Mouse (Mus musculus) yolk sac, embryonic 10.5 days (tissue): ENCODE data around the gene Taf7l.

Experiments
- DNase-seq: peaks from one replicate; pipeline ENCODE4 v3.0.0-alpha.2; 2017; ENCODE audit warnings: low spot score

Gene Taf7l

GRCm38 (mm10) chrX:134476290-134476689 is at the start of gene Taf7l:
TSS of gene Taf7l (minus strand) at chrX:134476490.
- DNase-seq: no peak

DNA sequence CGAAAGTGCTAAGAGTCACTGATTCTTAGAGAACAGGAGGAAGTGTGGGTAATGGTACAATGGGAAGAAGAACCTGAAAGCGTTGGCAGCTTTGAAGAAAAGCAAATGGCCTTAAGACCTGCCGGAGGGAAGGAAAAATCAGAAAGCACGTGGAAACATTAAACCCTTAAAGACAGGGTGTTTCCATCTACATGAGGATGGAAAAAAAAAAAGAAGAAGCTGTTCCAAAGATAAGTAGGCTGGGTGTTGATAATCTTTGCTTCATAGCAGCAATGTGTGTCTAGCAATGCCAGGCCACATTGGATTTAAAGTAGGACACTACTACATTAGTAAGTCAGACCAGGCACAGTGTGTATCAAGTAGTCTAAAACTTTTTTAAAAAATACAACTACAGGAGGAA is 49.0 kb upstream of the Taf7l start:
- no peak for DNase-seq

DNA sequence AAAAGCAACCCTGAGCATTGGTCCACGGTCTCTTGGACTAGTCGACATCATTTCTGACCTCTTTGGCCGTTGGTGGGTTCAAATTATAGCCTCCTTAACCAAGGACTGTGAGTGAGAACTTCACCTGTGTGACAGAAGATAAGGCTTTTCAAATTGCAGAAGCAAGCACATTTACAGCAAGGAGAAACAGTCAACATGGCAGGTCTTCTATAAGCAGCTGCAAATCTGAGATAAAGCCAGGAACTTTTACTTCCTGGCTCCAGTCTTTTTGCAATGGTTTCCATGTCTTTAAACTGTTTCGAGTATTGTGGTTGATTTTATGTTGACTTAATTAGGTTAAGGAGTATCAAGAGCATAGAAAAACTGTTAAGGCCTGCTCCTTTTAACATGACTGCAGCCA is 47.5 kb upstream of the Taf7l start:
- DNase-seq: no peak

- no peak for DNase-seq
Observed at GRCm38 (mm10) chrX:134509473-134509872, 33.2 kb upstream of the Taf7l start.

- no peak for DNase-seq
Observed at GRCm38 (mm10) chrX:134507977-134508376, 31.7 kb upstream of the Taf7l start.

DNA sequence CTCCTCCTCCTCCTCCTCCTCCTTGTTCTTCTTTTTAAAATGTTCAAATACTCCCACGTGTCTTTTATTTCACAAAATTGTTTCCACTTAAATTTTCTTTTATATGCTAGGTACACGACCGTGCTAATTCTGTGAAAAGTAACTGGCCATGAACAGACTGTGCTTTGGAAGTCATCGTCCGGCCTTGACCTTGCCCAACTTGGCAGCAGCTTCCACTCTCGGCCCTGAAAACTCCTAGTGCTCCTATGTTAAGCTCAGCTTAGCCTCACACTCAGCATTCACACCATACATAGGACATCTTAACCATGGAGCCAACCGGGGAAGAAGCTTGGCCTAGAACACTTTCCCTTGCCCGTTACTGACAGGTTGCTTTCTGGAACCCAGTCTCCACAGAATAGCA is 24.4 kb upstream of the Taf7l start:
- no peak for DNase-seq

GRCm38 (mm10) chrX:134481720-134482119 is 5.4 kb upstream of the Taf7l start:
- DNase-seq: peak; percentile 60

DNA sequence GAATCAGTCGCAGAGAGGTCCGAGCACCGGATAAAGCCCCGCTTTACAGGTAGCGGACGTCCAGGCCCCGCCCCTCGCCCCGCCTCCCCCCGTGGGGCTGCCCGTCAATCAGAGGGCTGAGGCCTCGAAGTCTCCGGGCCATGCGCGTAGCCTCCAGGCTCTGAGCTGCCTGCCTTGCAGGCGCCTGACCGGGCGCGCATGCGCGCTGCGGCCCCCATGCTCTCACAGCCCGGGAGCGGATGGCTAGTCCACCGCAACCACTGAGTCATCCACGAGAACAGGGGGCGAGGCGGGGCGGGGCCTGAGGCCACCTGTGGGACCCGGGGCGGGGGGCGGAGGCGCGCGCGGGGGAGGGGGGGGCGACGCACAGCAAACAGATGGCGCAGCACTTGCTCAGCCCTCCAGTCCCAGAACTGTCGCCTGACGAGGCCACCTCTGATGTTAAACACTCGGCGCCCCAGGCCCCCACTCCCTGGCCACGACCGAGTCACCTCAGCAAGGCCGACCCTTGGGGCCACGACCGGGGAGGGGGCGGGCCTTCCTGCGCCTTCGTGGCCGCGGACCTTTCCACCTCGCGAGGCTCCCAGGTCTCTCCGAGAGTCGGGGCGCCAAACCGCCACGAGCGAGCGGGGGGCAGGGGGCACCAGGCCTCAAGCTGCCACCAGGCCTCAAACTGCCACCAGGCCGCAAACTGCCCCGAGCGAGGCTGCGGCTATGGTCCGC is 1.1 kb downstream of the Taf7l start:
- DNase-seq: no peak

- no peak for DNase-seq
Observed at GRCm38 (mm10) chrX:134427307-134427706, 49.0 kb downstream of the Taf7l start.

DNA sequence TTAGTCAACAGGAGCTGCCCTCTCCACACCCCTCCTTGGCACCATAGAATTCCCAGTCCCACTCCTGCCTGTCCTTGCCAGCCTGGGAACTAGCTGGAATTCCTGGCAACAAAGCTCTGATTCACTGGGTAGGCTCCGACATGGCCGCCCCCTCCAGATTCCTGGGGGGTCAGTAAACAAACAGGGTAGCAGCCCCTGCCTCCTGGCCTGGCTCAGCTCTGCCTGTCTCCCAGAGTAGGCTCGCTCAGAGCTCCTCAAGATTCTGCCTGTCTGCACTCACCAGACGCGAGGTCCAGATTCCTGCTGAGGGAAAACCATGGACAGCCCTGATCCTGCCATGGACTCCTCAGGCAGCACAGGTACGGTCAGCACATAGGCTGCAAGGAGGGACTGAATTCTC is 49.5 kb downstream of the Taf7l start:
- DNase-seq: no peak

- DNase-seq: no peak
Observed at GRCm38 (mm10) chrX:134425798-134426197, 50.5 kb downstream of the Taf7l start.

DNA sequence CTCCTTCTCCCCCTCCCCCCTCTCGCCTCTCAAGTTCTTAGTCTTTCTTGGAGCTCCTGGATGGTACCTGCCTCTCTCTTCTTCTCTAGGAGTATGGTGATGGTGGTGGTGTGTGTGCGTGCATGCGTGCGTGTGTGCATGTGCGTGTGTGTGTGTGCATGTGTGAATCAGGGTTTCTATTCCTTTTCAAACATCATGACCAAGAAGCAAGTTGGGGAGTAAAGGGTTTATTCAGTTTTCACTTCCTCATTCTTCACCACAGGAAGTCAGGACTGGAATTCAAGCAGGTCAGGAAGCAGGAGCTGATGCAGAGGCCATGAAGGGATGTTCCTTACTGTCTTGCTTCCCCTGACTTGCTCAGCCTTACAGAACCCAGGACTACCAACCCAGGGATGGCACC is 52.0 kb downstream of the Taf7l start:
- no peak for DNase-seq

- no peak for DNase-seq
Observed at GRCm38 (mm10) chrX:134420097-134420496, 56.2 kb downstream of the Taf7l start.

- DNase-seq: no peak
Observed at GRCm38 (mm10) chrX:134412096-134412495, 64.2 kb downstream of the Taf7l start.
